Mouse (Mus musculus): ENCODE measurements around the gene Luc7l.

GRCm38 (mm10) chr17:26315474-26315873 lies 62.8 kb downstream of the Luc7l start:
- TF ChIP-seq POLR2A (IDR thresholded peaks at IDR 0.05; ENCODE audit: borderline replicate concordance, control insufficient read depth, low read depth, low read length) (no peak), CTCF (IDR thresholded peaks at IDR 0.05; ENCODE audit: control insufficient read depth, insufficient read depth, low read length) (no peak)

Measured in bone marrow, adult 2 months (tissue).